Mouse (Mus musculus) frontal cortex, postnatal 25 days (tissue): ENCODE results near the gene Wnt6.

ENCODE experiments used
- DNase-seq, 2 experiments: peaks; one replicate each; pipeline ENCODE4 v3.0.0; 2022; ENCODE audit warnings: low spot score in 2 of 2

The Wnt6 gene

DNA sequence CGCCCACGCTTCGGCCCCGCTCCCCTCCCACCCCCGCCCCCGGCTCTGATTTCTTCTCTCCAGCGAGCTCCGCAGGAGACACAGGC, at the start of gene Wnt6:
Wnt6 (plus strand) TSS at position 48 of the 86 bp plus-strand sequence.
- no peak for DNase-seq

GRCm38 (mm10) chr1:74723748-74724147, 47.9 kb upstream of the Wnt6 start:
- no peak for DNase-seq

GRCm38 (mm10) chr1:74726114-74726513, 45.6 kb upstream of the Wnt6 start:
- DNase-seq = no peak

DNA sequence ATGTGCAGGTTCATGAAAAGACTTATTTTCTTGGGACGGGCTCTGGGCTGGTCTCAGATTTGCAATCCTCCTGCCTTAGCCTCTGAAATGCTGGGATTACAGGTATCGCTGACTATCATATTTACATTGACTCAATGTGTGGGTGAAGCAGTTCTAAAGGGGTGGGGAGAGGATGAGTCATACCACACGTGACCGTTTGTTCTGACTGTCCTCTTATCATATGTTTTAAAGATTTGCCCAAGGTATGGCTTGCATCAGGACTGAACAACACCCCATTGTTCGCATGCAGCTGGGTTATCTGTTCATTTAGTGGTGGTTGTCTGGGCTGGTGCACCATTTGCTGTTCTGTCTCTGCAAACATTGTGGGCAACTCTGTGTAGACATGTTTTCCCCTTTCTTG, 45.0 kb upstream of the Wnt6 start:
- no peak for DNase-seq

DNA sequence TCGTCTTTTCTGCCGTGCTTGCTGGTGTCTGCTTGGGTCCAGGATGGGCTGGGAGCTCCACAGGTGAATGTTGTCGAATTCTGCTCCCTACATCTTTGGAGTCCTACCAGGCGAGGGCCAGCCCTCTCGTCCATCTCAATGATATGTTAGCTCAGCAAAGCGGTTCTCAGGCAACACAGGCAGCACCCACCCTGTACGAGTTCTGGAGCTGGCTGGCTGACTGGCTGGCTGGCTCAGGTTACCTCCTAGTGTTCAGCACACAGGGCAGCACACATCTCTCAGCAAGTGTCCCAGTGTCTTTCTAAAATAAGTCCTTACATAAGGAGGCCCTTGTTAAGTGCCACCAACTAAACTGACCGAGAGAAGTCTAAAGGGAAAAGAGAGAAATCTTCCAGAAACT, 43.2 kb upstream of the Wnt6 start:
- DNase-seq = no peak

- DNase-seq = no peak
Measured at GRCm38 (mm10) chr1:74736977-74737376, 34.7 kb upstream of the Wnt6 start.

DNA sequence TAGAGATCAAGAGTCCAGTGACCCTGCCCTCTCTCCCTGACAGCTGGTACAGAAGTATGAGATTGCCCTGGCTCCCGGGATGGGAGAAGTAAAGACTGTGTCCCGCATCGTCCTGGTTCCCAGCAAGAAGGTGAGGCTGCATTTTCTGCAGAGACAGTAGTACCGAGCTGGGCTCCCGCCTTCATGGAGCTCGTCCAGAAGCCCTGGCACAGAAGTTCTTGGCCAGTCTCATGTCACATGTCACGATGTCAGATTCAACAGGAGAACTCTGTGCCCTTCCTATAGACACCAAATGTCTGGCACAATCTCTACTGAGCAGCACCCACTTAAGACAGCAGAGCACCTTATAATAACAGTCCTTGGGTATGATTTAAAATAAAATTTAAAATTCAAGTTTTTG, 34.2 kb upstream of the Wnt6 start:
- DNase-seq = no peak

DNA sequence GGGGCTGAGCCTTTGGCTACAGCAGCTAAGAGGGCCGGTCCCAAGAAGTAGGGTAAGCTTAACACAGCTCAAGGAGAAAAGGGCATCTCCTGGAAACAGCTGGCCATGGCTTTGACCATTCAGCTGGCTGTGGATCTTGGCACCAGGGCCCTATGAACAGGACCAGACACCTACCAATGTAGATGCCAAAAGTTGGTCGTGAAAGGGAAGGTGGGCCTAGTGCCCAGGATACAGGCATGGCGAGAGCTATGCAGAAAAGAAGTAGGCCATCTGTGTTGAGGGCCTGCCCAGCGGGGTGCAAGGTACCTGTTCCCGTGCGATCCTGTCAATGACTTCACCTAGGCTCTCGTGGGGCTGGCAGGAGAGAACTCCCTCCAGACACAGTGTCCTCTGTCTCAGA, 30.8 kb upstream of the Wnt6 start:
- no peak for DNase-seq

- DNase-seq = no peak
Measured at GRCm38 (mm10) chr1:74747335-74747734, 24.4 kb upstream of the Wnt6 start.

GRCm38 (mm10) chr1:74748643-74749271, 22.9 kb upstream of the Wnt6 start, which contains the start of gene Prkag3:
Gene Prkag3 (minus strand): TSS chr1:74749221.
- DNase-seq = peak; percentile 15 to 23

DNA sequence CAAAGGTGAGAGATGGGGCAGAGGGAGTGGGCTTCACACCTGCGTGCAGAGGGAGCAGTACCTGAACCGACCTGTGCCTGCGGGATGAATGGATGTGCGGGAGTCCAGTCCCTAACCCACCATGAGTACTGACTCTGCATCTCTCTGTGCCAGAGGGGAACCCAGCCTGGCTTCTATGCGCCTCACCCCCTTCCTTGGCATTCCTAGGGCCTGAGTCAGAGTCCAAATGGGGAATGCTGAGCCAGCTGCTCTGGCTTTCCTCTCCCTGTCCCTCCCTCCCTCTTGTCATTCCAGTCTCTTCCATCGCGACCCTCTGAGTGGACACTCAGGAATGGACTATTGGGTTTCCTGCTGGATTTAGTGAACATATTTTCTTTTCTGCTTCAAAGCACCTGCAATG, 22.4 kb upstream of the Wnt6 start:
- no peak for DNase-seq

GRCm38 (mm10) chr1:74750683-74751082, 21.0 kb upstream of the Wnt6 start:
- no peak for DNase-seq

DNA sequence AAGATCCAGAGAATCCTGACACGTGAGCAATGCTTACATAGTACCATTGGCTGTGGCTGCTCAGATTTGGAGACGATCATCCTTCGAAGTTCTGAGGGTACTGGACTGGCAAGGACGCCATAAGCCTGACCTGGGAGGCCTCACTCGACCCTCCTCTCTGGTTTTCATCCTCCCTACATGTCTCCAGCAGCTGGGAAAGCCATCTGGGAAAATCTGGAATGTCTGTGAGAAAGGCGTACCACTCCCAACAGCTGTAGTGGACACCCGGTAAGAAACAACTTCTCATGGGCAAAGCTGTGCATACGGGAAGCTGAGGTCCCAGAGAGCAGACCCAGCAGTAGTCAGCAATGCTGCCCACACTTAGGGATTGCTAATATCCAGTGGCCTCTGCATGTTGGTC, 19.5 kb upstream of the Wnt6 start:
- DNase-seq = no peak

DNA sequence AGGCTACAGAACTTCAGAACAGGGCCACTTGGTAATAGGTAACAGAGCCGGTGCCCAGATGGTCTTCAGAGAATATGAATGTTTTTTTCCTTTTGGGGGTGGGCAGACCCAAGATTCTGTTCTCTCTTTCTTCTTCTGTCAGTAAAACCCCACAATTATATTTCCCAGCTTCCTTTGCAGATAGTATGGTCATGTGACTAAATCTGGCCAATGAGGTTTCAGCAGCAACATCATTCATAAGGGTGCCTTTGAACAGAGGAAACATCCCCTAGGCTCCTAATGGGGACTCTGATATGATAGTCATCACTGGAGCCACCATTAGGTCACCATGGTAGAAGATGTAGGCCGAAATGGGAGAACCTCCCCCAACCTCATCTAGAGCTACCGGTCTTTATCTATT, 18.9 kb upstream of the Wnt6 start:
- no peak for DNase-seq

DNA sequence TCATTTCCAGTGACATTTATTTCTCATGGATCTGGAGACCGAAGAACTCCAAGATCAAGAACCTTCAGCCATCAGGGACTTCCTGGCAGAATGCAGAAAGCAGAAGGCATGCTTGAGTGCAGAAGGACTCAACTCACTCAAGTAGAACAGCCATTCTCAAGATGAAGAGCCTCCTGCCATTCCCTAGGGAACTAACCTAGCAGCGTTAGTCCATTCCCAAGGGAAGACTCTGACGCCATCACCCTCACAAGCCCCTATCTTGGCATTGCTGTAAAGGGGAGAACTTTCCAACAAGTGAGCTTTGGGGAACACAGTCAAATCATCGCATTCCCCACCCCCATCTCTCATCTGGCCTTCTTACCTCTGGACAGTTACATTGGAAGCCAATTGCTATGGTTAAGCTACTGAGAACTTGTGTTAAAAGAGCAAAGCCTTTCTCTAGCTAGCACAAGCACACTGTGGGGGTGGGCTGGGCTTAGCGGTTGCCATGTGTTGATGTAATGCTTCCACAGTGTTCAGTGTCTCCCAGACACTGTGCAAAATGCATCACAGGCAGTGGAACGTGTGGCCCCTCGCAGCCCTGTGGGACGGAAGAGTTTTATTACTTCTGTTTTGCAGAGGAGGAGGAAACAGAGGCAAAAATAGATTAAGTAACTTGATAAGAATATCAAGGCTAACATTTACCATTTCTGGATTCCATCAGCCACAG, 18.3 kb upstream of the Wnt6 start:
- DNase-seq = no peak

DNA sequence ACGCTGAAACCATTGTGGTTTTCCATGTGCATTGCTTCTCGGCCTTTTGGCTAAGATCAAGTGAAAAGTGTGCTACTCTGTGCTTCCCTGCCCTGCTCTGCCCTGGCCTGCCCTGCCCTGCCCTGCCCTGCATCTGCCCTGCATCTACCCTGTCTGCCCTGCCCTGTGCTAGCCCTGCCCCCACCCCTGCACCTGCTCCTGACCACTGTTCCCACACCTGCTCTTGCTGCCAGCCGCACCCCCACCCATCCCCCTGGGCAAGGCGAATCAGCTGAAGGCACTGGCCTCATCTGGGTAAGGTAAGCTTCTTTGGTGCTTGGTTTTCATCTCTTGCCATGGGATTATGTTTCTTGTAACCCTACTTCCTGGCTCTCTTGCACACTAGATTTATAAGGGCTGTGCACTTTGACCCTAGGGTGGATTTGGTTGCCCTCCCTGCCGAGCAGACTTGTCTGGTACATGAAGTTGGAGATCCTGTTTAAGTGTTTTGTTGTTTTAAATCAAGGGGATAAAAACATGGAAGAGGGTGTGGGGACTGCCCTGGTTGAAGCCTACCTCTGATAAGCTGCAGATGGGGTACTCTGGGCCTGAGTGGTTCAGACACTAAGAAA, 17.4 kb upstream of the Wnt6 start:
- no peak for DNase-seq

DNA sequence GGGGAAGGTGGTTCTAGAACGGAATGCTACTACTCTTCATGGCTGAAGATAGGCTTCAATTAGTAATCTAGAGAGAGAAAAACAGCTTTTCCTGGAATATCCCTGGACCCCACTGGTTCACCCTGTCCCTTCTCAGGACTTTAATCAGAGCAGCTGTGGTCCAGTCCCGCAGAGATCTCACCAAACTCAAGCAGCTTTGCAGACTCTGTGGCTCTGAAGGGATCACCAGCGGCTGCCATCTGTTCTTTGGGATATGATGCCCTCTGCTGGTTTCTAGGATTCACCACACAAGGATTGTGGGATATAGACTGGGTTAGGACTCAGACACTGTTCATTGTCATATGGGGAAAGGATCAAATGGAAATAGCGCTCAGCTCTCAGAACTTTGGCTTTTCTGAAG, 11.9 kb upstream of the Wnt6 start:
- DNase-seq = no peak

GRCm38 (mm10) chr1:74763081-74763480, 8.6 kb upstream of the Wnt6 start:
- DNase-seq = peak; percentile 63 to 68

DNA sequence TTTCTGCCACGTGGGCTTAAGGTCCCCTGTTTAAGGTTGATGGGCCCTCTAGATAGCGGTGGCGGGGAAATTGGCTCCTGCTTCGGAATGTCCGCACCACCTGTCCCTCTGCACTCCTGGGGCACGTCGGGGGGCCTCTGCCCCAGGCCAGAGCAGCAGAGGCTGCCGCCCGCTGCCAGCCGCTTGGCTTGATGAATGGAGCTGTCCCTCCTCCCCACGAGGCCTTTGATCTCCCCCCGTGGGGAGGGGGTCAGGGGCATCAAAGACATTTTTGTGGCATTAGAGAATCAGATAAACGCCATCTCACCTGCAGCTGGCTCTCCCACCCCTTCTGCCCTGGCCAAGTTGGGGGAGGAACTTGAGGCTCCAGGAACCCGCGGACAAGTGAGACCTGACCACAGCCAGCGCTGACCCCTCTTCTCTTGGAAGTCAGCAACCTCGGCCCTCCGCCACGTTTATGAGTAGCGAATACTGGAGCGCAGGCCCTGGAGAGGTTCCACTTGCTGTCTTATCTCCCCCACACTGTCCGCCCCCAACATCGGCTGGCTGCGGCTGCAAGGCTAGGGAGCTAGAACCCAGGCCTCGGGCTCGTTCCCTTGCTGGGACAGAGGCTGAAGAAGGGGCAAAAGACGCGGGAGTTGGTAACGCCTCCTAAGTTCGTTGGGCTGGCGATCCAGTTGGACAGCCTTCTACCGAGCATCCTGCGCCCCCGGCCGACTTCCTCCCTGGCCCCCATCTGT, 795 bp upstream of the Wnt6 start:
- no peak for DNase-seq

DNA sequence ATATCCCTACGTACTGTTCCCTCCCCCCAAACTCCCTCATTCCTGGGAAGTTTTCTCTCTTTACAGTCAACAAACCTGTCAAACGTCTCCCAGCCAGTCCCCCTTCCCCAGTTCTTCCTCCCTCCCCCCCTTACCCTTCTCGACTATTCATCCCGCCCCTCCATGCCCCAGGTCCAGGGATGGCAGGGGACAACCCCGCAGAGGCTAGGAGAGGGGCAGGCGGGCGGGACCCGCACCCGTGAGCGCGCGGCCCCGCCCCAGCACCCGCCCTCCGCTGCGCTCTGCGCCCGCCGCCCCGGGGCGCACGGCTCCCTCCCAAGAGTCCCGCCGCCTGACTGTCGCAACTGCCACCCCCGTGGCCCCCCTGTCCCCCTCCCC, 236 bp upstream of the Wnt6 start:
- DNase-seq = no peak

- DNase-seq = no peak
Measured at GRCm38 (mm10) chr1:74771931-74772620, 384 bp downstream of the Wnt6 start.

DNA sequence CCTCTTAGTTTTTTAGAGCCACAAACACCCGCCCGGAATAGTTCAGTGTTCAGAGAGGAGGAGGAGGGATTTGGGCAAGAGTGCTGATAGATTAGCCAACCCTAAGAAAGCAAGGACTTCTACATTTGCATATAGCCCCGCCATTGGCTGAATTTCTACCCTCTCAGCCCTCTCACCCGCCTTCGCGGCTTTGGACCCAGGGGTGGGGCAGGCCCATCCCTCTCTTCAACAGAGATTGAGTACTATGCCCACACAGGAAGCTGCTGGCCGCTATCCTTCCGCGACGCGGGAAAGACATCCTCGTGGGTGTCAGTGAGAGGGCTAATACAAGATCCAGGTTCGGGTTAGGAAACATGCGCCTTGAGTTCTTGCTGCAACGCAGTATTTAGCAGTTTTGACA, 1.4 kb downstream of the Wnt6 start:
- DNase-seq = no peak

DNA sequence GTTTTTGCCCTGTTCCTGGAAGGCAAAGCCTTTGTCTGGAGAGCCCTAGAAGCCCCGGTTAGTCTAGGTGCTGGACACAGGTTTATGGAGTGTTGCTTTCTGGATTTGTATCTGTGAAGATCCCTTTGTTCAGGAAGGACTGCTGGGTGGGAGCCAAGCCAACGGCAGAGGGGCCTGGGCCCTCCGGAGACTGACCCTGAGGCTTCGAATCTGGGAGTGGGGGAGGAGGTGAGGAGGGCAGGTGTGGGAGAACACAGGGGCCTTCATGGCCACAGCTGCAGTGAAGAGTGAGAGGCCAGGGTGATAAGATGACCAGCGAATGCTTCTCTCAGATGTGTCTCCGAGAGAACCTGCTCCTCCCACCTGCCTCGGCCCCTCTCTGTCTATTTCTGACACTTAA, 2.4 kb downstream of the Wnt6 start:
- DNase-seq = no peak
